Comparison of ENCODE assay signal across 25 mouse cellular contexts in the genomic region with DNA sequence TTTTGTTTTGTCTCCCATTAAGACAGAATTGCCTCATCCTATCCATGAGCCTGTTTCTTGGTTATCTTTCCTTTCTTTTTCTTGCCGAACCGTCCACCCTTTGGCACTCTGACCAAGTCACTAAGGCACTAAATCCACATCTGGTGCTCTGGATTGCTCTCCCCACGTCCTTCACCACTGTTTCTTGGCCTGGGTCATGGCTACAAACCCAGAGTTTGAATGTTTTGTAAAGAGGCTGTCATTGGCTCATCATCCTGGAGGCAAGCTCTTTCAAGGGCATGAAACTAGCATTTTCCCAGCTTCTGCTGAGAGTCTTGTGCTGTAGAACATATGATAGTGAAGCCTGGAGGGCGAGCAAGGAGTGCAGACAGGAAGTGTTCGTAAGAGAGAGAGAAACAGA.
"Had no signal": no experiment of that assay in that cellular context is flagged by ENCODE, and none has a peak within 500 bp of the region (broad histone marks: within the 10 kb centered on the region; RNA-seq: fewer than 3 reads in every experiment).

No protein-coding gene starts in this region.

- H3K4me3 ChIP-seq: heart, embryonic 10.5 days; heart, embryonic 12.5 days; hindbrain, embryonic 13.5 days; hindbrain, embryonic 15.5 days; kidney, embryonic 15.5 days; limb, embryonic 13.5 days; limb, embryonic 15.5 days; liver, embryonic 13.5 days; liver, embryonic 15.5 days had no signal

- H3K4me1 ChIP-seq: hindbrain, embryonic 13.5 days; hindbrain, embryonic 15.5 days; kidney, embryonic 15.5 days; limb, embryonic 13.5 days; limb, embryonic 15.5 days; liver, embryonic 13.5 days; liver, embryonic 15.5 days had no signal

- DNase-seq: gastrocnemius, postnatal 14 days; gastrocnemius, postnatal 36 days; heart, postnatal 14 days; heart, postnatal 36 days; kidney, adult 11 months; kidney, adult 2 months; kidney, adult 9 months; kidney, postnatal 14 days; kidney, postnatal 36 days; layer of hippocampus, adult 9-11 months; layer of hippocampus, postnatal 36 days; left cerebral cortex, postnatal 4 days; liver, embryonic 13.5 days; liver, postnatal 0 days had no signal

- H3K4me2 ChIP-seq: heart, embryonic 12.5 days; hindbrain, embryonic 13.5 days; hindbrain, embryonic 15.5 days; kidney, embryonic 15.5 days; limb, embryonic 13.5 days; limb, embryonic 15.5 days; liver, embryonic 13.5 days; liver, embryonic 15.5 days had no signal

- ATAC-seq: hindbrain, postnatal 0 days; intestine, embryonic 16.5 days; liver, postnatal 0 days had no signal

- H3K36me3 ChIP-seq: hindbrain, embryonic 13.5 days; hindbrain, embryonic 15.5 days; liver, embryonic 13.5 days; liver, embryonic 15.5 days had no signal

- H3K27ac ChIP-seq: heart, embryonic 10.5 days; hindbrain, embryonic 13.5 days; hindbrain, embryonic 15.5 days; hindbrain, postnatal 0 days; kidney, embryonic 15.5 days; kidney, postnatal 0 days; limb, embryonic 13.5 days; limb, embryonic 15.5 days; liver, embryonic 13.5 days; liver, embryonic 15.5 days had no signal

- H3K27me3 ChIP-seq: heart, embryonic 12.5 days; hindbrain, embryonic 13.5 days; hindbrain, embryonic 15.5 days; kidney, embryonic 15.5 days; limb, embryonic 13.5 days; limb, embryonic 15.5 days; liver, embryonic 13.5 days; liver, embryonic 15.5 days had no signal

- H3K9me3 ChIP-seq: heart, embryonic 10.5 days; heart, embryonic 12.5 days; hindbrain, embryonic 13.5 days; hindbrain, embryonic 15.5 days; kidney, embryonic 15.5 days; limb, embryonic 13.5 days; limb, embryonic 15.5 days; liver, embryonic 13.5 days; liver, embryonic 15.5 days had no signal

- H3K9ac ChIP-seq: heart, embryonic 12.5 days; hindbrain, embryonic 13.5 days; hindbrain, embryonic 15.5 days; kidney, embryonic 15.5 days; limb, embryonic 13.5 days; limb, embryonic 15.5 days; liver, embryonic 13.5 days; liver, embryonic 15.5 days; liver, postnatal 0 days had no signal
